Mouse (Mus musculus): ENCODE data around the gene Olfr1394.
A peak's percentile ranks its signal among the peaks of the same experiment; 100 is the strongest.
"Not testable (repeated sequence)": the region's sequence is repeated elsewhere in the genome, so short reads cannot be mapped to it uniquely, and the experiment has no call there.

Gene Olfr1394

GRCm38 (mm10) chr11:49189737-49190136 is 35.6 kb downstream of the Olfr1394 start:
- peak; percentile 74 for DNase-seq (ENCODE audit: low spot score)

DNA sequence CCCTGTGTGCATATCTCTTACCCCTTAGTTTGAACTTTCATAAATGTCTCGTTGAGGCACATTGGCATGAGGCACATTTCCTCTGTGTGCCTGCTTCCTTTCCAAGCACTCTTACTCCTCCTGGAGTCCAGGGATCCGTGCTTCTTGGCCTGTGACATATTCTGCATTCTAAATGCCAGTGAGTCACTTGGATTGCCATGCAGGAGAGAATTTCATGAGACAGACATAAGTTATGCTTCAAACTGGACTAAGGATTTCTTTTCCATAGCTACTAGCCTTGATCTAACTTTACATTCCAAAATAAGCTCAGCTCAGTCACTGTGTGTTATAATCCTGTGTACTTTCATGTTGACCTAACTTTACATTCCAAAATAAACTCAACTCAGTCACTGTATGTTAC is 36.9 kb downstream of the Olfr1394 start:
- no peak for DNase-seq (ENCODE audit: low spot score)

GRCm38 (mm10) chr11:49194771-49195170 is 40.6 kb downstream of the Olfr1394 start:
- DNase-seq (ENCODE audit: low spot score): not testable (repeated sequence)

- DNase-seq (ENCODE audit: low spot score): no peak
Measured at GRCm38 (mm10) chr11:49195819-49196322, 41.7 kb downstream of the Olfr1394 start.

DNA sequence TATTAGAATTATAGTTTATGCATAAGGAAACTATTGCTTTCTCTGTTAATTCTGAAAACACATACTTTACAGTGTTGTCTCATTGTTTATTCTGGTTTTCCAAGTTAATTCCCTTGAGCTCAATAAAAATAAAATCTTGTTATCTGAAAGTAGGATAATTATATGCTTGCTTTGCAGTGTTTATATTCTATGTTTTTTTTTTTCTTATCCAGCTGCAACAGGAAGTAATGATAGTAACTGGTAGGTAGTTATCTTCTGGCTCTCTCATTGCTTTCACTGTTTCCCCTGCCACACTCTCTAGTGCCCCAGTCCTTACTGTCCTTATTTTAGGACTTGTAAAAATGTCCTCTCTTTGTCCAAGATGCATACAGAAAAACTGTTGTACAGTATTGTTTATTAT is 46.5 kb downstream of the Olfr1394 start:
- no peak for DNase-seq (ENCODE audit: low spot score)

DNA sequence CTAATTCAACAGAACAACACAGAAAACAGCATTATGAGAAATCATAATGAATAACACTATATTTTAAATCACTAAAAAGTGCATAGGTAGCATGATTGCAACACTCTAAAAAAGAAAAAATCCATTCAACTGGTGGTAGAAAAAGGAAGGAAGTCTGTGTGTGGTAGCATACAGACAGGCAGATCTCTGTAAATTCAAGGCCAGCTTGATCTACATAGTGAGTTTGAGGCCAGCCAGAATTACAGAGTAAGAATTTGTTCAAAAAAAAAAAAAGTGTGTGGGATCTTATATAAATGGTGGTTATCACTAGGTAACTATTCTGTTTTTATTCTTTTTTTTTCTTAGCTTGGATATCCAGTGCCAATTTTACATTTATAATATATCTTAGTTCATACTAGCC is 47.0 kb downstream of the Olfr1394 start:
- DNase-seq (ENCODE audit: low spot score): no peak

- no peak for DNase-seq (ENCODE audit: low spot score)
Measured at GRCm38 (mm10) chr11:49202071-49202470, 47.9 kb downstream of the Olfr1394 start.

GRCm38 (mm10) chr11:49202523-49203061 is 48.4 kb downstream of the Olfr1394 start:
- no peak for DNase-seq (ENCODE audit: low spot score)

GRCm38 (mm10) chr11:49203129-49203768 is 49.1 kb downstream of the Olfr1394 start, which contains the start of gene Zfp62:
TSS of gene Zfp62 (plus strand) at chr11:49203292.
- peak; percentile 94 for DNase-seq (ENCODE audit: low spot score)

- DNase-seq (ENCODE audit: low spot score): no peak
Measured at GRCm38 (mm10) chr11:49203771-49204497, 49.8 kb downstream of the Olfr1394 start.

- DNase-seq (ENCODE audit: low spot score): no peak
Measured at GRCm38 (mm10) chr11:49205080-49205590, 51.0 kb downstream of the Olfr1394 start.

DNA sequence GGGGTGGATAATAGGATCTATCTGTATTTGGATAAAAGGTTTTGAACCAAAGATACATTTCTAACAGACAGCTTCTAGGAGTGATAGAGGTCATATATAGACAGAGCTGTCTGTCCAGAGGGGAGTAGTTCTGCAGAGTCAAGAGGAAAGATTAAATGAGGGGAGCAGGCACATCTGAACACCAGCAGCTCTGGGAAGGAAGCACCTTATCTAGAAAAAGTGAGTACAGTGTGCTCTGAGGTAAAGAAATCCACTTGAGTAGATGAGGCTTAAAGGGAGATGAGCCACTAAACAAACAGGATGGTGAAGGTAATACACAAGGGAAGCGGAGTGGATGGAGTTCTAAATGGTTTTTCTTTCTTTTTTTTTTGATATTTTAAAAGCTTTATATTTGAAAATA is 53.3 kb downstream of the Olfr1394 start:
- DNase-seq (ENCODE audit: low spot score): no peak
